Mouse (Mus musculus): ENCODE results near the gene Stk35. TPM values are rescaled to one million over a fixed set of nuclear protein-coding genes. Genes with fewer than 3 reads are reported as not detected.

Stk35 gene
- total and polyA plus RNA-seq, 3 experiments, result 10.9 to 18.4 (median 11.2) TPM

DNA sequence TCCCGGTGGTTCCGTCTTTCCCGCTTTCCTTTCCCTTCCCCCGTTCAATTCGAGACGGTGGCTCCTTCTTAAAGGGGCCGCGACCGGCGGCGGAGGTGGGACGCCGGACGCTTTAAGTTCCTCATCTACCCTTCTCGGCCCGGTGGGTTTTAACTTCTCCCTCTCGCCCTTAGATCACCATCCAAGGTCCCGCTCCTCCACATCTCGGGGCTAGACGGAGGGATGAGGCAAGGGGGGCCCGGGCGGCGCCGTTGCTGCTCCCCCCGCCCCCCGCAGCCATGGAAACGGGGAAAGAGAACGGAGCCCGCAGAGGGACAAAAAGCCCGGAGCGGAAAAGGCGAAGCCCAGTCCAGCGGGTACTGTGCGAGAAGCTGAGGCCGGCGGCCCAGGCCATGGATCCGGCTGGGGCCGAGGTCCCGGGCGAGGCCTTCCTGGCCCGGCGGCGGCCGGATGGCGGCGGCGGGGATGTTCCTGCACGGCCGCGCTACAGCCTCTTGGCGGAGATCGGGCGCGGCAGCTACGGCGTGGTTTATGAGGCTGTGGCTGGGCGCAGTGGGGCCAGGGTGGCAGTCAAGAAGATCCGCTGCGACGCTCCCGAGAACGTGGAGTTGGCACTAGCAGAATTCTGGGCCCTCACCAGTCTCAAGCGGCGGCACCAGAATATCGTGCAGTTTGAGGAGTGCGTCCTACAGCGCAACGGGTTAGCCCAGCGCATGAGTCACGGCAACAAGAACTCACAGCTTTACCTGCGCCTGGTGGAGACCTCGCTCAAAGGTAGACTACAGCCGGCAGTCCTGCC is 1.1 kb downstream of the Stk35 start:
- Histone ChIP-seq H3K9ac (ENCODE audit: low read depth, low read length) (peak overlapping the region; percentile 98), H3K27ac (peak overlapping the region; percentile 97), H3K36me3 (ENCODE audit: control insufficient read depth, insufficient read depth, low read length) (peaks cover 33% of the 10 kb centered on the region), H3K4me3 (peak overlapping the region; percentile 92), H3K27me3 (ENCODE audit: control insufficient read depth, insufficient read depth, low read length) (no peaks in the 10 kb centered on the region), H3K79me2 (replicated peaks; ENCODE audit: control insufficient read depth, insufficient read depth, low read length) (peaks cover 2% of the 10 kb centered on the region; the same call in 1 of the 2 replicates), H3K4me1 (ENCODE audit: control insufficient read depth, insufficient read depth, low read length) (peaks cover 9% of the 10 kb centered on the region)
- intact Hi-C loops (cut with DNase I), result loop anchor here (5.0 to 10.0 kb wide), 2 partner anchors 207 to 376 kb away; partner anchors contain the start of genes Sirpa and Snrpb
- DNase-seq, result peak; percentile 92 to 99
- TF ChIP-seq POLR2A (IDR thresholded peaks at IDR 0.05; ENCODE audit: insufficient read depth, low read depth, low read length) (0 out of 2 replicates have a peak, but pooled peaks have one; percentile 45), EP300 (IDR thresholded peaks at IDR 0.05; ENCODE audit: insufficient read depth, low read depth, low read length) (no peak), CTCF (IDR thresholded peaks at IDR 0.05) (peak; percentile 22)
- WGBS, result under 1% methylated on average over 72 of the region's 73 CpGs

DNA sequence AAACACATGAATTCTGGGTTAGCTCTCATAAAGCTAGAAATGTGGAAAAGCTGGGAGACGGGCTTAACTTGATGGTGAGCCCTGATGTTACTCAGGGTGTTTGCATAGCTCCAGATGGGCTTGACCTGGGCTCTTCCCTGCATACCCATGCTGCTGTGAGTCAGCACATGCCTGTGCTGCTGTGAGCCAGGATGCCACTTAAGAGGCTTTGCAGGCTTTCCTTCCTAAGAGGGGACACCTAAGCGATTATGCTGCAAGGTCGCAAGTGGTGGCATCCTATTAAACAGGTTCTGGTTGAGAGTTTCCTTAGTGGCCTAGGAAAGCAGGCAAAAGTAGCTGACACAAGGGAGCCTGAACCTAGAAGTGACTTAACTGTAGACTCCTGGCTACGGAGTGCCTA is 5.2 kb downstream of the Stk35 start:
- no peak for TF ChIP-seq CTCF (IDR thresholded peaks at IDR 0.05)
- 0 out of 2 replicates have a peak, but pooled peaks have one; percentile 50 for TF ChIP-seq EP300 (IDR thresholded peaks at IDR 0.05; ENCODE audit: insufficient read depth, low read depth, low read length)
- no peak for TF ChIP-seq POLR2A (IDR thresholded peaks at IDR 0.05; ENCODE audit: insufficient read depth, low read depth, low read length)
- H3K36me3 ChIP-seq (ENCODE audit: control insufficient read depth, insufficient read depth, low read length), result peaks cover 64% of the 10 kb centered on the region
- no peak overlapping the region for H3K9ac ChIP-seq (ENCODE audit: low read depth, low read length)
- peaks cover 9% of the 10 kb centered on the region for H3K4me1 ChIP-seq (ENCODE audit: control insufficient read depth, insufficient read depth, low read length)
- H3K79me2 ChIP-seq (replicated peaks; ENCODE audit: control insufficient read depth, insufficient read depth, low read length), result peaks cover 8% of the 10 kb centered on the region
- intact Hi-C loops (cut with DNase I), result loop anchor here (10.0 kb wide), 1 partner anchor 211 kb away; the partner anchor contains the start of gene Sirpa
- H3K27me3 ChIP-seq (ENCODE audit: control insufficient read depth, insufficient read depth, low read length), result no peaks in the 10 kb centered on the region
- H3K27ac ChIP-seq, result no peak overlapping the region; the same call in 1 of the 2 replicates
- 66% methylated on average over 4 of the region's 4 CpGs for WGBS
- H3K4me3 ChIP-seq, result no peak overlapping the region
- no peak for DNase-seq

DNA sequence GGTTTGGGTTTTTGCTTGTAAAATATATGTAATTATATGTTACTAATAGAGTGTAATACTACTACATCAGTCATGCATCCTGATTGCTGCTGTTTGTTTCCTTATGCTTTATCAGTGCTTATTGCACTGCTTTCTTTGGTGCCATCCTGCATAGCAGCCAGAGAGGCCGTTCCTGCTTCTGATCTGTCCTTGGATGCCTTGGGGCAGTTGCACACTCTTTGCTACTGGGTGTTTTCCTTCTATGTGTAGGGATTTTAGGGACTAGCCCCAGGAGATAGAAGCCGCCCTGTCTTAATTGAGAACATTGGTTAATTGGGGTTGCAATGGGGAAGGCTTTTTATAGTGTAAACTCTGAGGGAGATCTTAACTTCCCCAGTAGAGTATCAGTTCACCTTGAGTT is 6.2 kb downstream of the Stk35 start:
- intact Hi-C loops (cut with DNase I), result loop anchor here (10.0 kb wide), 1 partner anchor 212 kb away; the partner anchor contains the start of gene Sirpa
- H3K4me3 ChIP-seq, result no peak overlapping the region
- H3K36me3 ChIP-seq (ENCODE audit: control insufficient read depth, insufficient read depth, low read length), result peaks cover 70% of the 10 kb centered on the region
- H3K4me1 ChIP-seq (ENCODE audit: control insufficient read depth, insufficient read depth, low read length), result peaks cover 9% of the 10 kb centered on the region
- no peak for DNase-seq
- no peak overlapping the region for H3K27ac ChIP-seq
- TF ChIP-seq EP300 (IDR thresholded peaks at IDR 0.05; ENCODE audit: insufficient read depth, low read depth, low read length) (no peak), POLR2A (IDR thresholded peaks at IDR 0.05; ENCODE audit: insufficient read depth, low read depth, low read length) (no peak), CTCF (IDR thresholded peaks at IDR 0.05) (no peak)
- H3K27me3 ChIP-seq (ENCODE audit: control insufficient read depth, insufficient read depth, low read length), result no peaks in the 10 kb centered on the region
- H3K79me2 ChIP-seq (replicated peaks; ENCODE audit: control insufficient read depth, insufficient read depth, low read length), result peaks cover 9% of the 10 kb centered on the region
- H3K9ac ChIP-seq (ENCODE audit: low read depth, low read length), result no peak overlapping the region
- 67% methylated on average over 2 of the region's 2 CpGs for WGBS

DNA sequence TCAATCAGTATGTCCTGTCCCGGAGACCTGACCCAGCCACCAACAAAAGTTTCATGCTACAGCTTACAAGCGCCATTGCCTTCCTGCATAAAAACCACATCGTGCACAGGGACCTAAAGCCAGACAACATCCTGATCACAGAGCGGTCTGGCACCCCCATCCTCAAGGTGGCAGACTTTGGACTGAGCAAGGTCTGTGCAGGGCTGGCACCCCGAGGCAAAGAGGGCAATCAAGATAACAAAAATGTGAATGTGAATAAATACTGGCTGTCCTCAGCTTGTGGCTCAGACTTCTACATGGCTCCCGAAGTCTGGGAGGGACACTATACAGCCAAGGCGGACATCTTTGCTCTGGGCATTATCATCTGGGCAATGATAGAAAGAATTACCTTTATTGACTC is 10.2 kb downstream of the Stk35 start:
- no peak overlapping the region for H3K4me3 ChIP-seq
- DNase-seq, result no peak
- TF ChIP-seq POLR2A (IDR thresholded peaks at IDR 0.05; ENCODE audit: insufficient read depth, low read depth, low read length) (no peak), EP300 (IDR thresholded peaks at IDR 0.05; ENCODE audit: insufficient read depth, low read depth, low read length) (no peak), CTCF (IDR thresholded peaks at IDR 0.05) (no peak)
- intact Hi-C loops (cut with DNase I), result no loop called here
- 95% methylated on average over 7 of the region's 7 CpGs for WGBS
- no peaks in the 10 kb centered on the region for H3K27me3 ChIP-seq (ENCODE audit: control insufficient read depth, insufficient read depth, low read length)
- no peak overlapping the region for H3K27ac ChIP-seq
- no peak overlapping the region for H3K9ac ChIP-seq (ENCODE audit: low read depth, low read length)
- H3K4me1 ChIP-seq (ENCODE audit: control insufficient read depth, insufficient read depth, low read length), result peaks cover 16% of the 10 kb centered on the region
- peaks cover 68% of the 10 kb centered on the region for H3K36me3 ChIP-seq (ENCODE audit: control insufficient read depth, insufficient read depth, low read length)
- H3K79me2 ChIP-seq (replicated peaks; ENCODE audit: control insufficient read depth, insufficient read depth, low read length), result peaks cover 12% of the 10 kb centered on the region

DNA sequence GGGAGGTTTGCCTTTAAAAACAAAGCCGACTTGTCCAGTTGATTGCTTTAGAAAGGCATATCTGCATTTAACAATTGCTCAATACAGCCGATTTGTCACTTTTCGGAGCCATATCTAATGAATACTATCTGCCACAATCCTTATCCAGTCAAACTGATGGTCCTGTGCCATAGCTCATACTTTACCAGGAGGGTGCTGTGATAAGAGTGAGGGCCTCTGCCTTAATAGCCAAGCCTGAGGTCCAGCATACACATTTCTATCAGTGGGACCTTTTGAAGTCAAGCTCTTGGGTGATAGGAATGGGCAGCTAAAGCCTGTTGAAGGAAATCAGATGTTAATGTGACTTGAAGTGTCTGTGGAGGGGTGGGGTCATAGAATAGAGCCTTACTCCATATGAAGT is 13.7 kb downstream of the Stk35 start:
- TF ChIP-seq CTCF (IDR thresholded peaks at IDR 0.05), result no peak
- TF ChIP-seq POLR2A (IDR thresholded peaks at IDR 0.05; ENCODE audit: insufficient read depth, low read depth, low read length), result no peak
- no peak for TF ChIP-seq EP300 (IDR thresholded peaks at IDR 0.05; ENCODE audit: insufficient read depth, low read depth, low read length)
- peaks cover 64% of the 10 kb centered on the region for H3K36me3 ChIP-seq (ENCODE audit: control insufficient read depth, insufficient read depth, low read length)
- intact Hi-C loops (cut with DNase I), result no loop called here
- peaks cover 14% of the 10 kb centered on the region for H3K79me2 ChIP-seq (replicated peaks; ENCODE audit: control insufficient read depth, insufficient read depth, low read length)
- no peak overlapping the region for H3K9ac ChIP-seq (ENCODE audit: low read depth, low read length)
- H3K27me3 ChIP-seq (ENCODE audit: control insufficient read depth, insufficient read depth, low read length), result no peaks in the 10 kb centered on the region
- WGBS, result 89% methylated on average over 3 of the region's 3 CpGs
- no peak for DNase-seq
- peaks cover 32% of the 10 kb centered on the region for H3K4me1 ChIP-seq (ENCODE audit: control insufficient read depth, insufficient read depth, low read length)
- no peak overlapping the region for H3K27ac ChIP-seq
- H3K4me3 ChIP-seq, result no peak overlapping the region

DNA sequence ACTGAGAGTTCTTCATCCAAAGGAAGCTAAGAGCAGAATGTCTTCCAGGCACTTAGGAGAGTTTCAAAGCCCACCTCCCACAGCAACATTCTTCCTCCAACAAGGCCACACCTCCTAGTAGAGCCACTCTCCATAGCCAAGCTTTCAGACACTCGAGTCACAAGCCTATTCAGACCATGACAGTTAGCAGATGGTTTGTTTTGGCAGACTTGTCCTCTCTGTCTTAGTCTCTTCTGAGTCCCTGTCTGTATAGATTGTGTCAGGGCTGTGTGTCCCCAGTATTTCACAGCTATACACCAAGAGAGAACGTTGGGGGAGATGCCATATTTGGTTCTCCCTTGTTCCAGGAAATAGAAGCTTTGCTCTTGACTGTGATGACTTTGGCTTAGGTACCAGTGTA is 14.8 kb downstream of the Stk35 start:
- Histone ChIP-seq H3K36me3 (ENCODE audit: control insufficient read depth, insufficient read depth, low read length) (peaks cover 67% of the 10 kb centered on the region), H3K27ac (no peak overlapping the region; the same call in 1 of the 2 replicates), H3K4me3 (no peak overlapping the region), H3K79me2 (replicated peaks; ENCODE audit: control insufficient read depth, insufficient read depth, low read length) (peaks cover 11% of the 10 kb centered on the region), H3K4me1 (ENCODE audit: control insufficient read depth, insufficient read depth, low read length) (peaks cover 36% of the 10 kb centered on the region), H3K27me3 (ENCODE audit: control insufficient read depth, insufficient read depth, low read length) (no peaks in the 10 kb centered on the region), H3K9ac (ENCODE audit: low read depth, low read length) (no peak overlapping the region)
- no peak for DNase-seq
- intact Hi-C loops (cut with DNase I), result no loop called here
- 17% methylated on average over 2 of the region's 2 CpGs for WGBS
- TF ChIP-seq EP300 (IDR thresholded peaks at IDR 0.05; ENCODE audit: insufficient read depth, low read depth, low read length) (no peak), POLR2A (IDR thresholded peaks at IDR 0.05; ENCODE audit: insufficient read depth, low read depth, low read length) (no peak), CTCF (IDR thresholded peaks at IDR 0.05) (no peak)
